Mouse (Mus musculus) frontal cortex, postnatal 14 days (tissue): Measurements from ENCODE around the gene Atp5d.

Source experiments
- DNase-seq, 2 experiments: peaks; one replicate each; pipeline ENCODE4 v3.0.0; 2022; ENCODE audit warnings: low spot score in 2 of 2

The Atp5d gene

DNA sequence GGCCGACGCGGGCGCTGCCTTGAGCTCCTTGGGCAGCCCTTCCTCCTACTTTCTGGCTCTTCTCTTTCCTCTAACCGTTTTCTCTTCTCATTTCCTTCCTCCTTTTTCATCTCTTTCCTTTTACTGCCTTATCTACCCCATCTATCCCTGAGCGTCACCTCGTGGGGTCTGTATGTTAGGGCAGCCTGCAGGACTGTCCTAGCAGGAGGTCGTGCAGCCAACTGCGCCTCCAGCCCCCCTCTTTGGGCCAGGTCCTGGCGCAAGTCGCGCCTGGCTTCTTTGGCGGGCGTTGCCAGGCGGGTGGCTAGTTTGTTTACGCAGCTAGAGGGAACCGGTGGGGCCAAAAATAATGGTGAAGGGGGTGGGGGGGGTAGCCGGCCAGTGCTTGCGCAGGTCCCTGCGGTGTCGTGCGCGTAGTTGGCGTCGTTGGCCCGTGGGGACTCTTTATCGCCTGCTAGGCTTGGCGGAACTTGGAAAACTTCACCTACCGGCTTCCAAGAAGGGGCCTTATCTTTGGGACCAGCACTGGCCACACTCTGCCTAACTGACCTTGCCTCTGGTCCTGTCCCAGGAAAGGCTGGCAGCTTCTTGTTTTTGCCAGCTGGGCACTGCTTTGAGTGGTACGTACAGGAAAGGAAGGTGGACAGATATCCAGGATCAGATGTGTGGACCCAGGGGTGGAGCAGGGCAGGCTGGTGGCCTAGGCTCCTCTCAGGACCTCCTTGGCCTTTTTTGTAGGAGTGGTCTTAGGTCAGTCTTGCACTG, 21.3 kb upstream of the Atp5d start:
- DNase-seq, result no peak

- no peak for DNase-seq
Observed at GRCm38 (mm10) chr10:80117736-80118135, 20.7 kb upstream of the Atp5d start.

GRCm38 (mm10) chr10:80118552-80118951, 19.9 kb upstream of the Atp5d start:
- DNase-seq, result no peak

DNA sequence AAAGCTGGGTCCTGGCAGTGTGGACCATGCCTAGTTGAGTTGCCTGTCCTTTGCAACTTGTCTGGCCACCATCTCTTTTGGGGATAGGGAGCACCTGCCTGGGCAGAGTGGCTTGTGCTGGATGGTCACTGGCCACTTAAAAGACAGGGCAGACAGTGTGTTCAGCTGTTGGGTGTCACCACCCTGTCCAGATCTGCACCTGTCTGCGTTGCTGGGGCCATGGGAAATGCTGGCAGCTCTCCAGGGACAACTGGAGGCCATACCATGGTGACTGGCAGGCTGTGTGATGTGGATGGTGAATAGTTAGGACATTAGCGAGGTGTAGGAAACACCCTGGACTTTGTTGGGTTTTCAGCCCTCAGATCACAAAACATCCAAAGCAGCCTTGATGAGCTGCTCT, 18.3 kb upstream of the Atp5d start:
- no peak for DNase-seq

DNA sequence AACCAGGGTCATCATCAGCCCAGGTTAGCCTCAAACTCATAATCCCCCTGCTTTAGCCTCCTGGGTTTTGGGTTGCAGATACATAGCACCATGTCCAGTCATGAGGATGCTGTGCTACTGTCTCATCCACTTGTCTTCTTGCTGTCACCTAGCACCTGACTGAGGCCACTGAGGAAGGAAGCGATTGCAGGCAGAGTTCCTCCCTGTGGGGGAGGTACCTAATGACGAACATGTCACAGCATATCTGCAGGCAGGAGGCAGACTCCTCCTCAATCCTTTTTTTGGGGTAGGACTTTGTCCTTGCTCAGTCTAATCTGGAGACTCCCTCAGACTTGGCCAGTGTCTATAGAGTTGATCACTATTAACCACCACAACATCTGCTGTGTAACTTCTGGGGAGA, 16.8 kb upstream of the Atp5d start:
- DNase-seq, result no peak

DNA sequence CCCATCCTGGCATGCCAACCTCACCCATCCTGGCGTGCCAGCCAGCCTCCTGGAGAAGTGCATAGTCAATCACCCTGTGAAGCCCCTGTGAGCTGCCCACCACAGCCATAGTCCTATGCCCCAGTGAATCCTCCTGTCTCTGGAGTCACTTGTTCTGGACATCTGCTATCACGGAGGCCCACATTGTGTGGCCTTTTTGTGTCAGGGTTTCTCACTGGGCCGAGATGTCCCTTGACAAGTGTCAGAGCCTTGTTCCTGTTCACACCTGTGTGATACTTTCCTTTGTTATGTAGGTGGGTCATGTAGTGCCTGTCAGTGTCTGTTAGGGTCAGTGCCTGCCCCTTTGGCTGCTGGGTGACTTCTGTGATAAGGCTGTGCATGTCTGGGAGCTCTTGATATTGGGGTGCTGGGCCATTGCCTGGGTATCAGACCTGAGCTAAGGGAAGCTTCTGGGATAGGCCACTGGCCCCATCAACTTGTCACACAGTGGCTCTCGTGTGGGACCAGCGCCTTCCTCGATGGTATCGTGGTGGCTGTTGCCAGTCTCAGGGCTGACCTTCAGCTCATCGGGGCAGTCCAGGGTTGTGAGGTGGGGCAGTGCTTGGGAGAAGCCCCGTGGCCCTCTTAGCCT, 14.4 kb upstream of the Atp5d start:
- no peak for DNase-seq

DNA sequence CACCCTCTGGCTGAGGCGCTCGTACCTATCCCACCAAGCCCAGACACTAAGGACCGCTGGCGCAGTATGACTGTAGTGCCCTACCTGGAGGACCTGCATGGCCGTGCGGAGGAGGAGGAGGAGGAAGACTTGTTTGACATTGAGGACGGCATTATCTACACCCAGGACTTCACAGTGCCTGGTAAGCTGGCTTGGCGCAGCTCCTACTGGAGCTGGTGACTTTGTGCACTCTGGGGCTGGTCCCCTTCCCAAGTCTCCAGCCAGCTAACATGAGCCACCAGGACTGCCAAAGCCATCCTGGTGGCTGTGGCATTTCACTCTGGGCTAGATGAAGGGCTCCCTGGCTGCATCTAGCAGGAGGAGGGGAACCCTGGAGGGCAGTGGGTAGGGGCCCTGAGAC, 10.5 kb upstream of the Atp5d start:
- DNase-seq, result no peak

DNA sequence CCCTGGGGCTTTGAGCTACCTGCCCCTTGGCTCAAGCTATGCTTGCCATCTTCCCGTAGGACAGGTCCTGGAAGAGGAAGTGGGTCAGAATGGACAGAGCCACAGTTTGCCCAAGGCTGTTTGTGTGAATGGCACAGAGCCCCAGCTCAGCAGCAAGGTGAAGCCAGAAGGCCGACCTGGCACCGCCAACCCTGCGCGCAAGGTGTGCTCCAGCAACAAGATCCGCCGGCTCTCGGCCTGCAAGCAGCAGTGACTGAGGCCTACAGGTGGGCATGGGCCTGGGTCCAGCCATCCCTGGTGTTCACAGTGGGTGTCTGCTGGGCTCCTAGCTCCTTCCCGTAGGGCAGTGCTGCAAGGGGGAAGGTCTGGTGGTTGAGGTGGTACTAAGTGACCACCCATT, 8.6 kb upstream of the Atp5d start:
- no peak for DNase-seq

DNA sequence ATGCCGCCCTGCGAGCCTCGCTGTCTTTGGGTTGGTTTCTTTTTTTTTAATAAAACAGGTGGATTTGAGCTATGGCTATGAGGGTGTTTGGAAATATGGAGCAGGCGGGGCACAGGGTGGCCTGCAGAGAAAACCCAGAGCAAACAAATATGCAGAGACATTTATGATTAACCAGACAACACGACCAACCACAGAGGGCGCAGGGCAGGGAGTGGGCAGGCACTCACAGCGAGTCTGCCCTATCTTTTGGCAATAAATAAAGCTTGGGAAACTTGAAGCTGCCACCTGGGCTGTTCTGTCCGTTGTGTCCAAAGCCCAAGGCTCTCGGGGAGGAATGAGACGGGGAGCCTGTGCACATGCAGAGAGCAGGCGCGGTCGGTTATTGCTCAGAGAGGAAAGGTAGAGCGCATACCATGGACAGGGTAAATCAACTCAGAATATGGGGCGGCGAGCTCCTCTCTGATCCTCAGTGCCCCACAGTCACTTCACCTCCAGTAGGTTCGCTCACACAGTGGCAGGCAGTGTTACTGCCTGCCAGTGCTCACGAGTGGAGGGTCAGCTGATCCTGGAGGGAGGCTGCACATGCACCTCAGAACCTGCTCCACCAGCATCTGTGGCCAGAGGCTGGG, 7.9 kb upstream of the Atp5d start:
- peak in 1 of 2 experiments; percentile 14 for DNase-seq

- DNase-seq, result peak in 1 of 2 experiments; percentile 66
Observed at GRCm38 (mm10) chr10:80131316-80131951, 7.0 kb upstream of the Atp5d start.

- no peak for DNase-seq
Observed at GRCm38 (mm10) chr10:80131952-80132350, 6.5 kb upstream of the Atp5d start.

- no peak for DNase-seq
Observed at GRCm38 (mm10) chr10:80133226-80133849, 5.1 kb upstream of the Atp5d start.

DNA sequence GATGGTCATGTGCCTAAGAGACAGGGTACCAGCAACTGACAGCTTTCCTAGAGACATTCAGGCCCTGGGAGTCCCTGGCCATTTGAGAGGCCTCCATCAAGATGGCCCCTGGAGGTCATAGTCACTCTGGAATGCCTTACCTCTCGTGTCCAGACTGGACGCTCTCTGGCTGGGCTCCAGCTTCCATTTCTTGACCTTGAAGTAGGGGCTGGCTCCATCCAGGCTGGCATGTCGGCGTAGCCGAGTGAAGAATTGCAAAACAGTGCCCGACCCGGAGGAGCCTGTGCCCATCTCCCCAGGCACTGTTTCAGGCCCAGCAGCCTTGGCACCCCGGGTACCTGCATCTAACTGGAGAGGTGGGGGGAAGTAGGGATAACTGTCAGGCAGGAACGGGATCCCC, 4.0 kb upstream of the Atp5d start:
- DNase-seq, result no peak

GRCm38 (mm10) chr10:80135161-80135560, 3.3 kb upstream of the Atp5d start:
- DNase-seq, result no peak

DNA sequence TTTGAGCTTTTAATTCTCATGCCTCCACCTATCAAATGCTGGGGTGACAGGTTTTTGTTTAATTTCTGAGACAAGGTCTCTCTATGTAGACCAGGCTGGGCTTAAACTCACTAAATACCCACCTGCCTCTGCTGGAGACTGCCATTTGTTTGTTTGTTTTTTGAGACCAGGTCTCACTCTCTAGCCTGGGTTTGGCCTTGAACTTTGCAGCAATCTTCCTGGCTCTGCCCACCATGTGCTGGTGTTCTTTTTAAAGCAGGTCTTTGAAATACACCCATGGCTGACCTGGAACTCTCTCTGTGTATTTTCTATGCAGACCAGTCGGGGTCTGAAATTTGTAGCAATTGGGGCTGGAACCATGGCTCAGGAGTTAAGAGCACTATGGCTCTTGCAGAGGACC, 2.8 kb upstream of the Atp5d start:
- DNase-seq, result no peak

DNA sequence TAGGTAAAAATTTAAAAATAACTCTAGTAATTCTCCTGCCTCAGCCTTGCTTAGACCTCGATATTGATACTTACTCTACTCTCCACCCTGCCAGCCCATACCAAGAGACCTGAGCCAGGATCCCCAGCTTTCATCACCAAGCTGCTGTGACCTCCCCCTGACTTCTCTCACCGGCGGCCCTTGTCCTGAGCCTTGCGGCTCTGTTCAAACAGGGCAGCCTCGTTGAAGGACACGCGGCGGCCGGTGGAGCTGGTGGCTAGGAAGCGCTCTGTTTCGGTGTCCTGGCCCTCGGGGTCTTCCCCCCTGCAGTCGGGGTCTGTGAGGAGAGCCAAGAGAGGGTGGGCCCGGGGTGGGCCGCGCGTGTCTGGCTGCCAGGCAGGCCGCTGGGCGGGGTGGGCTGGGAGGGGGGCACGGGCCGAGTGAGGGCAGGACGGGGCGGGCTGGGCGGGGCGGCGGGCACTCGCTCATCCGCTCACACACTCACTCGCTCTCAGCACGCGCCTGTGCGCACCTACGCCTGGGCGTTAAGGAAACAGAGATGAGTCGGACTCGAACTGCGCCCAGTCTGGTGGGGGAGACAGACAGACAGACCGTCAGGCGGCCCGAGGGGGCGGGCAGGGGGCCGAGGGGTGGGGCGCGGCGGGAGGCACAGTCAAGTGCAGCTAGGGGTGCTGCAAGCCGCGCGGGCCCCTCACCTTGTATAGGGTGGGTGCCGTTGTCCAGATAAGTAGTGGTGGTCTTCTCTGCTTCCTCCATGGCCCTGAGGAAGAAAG, 2.1 kb upstream of the Atp5d start:
- no peak for DNase-seq

DNA sequence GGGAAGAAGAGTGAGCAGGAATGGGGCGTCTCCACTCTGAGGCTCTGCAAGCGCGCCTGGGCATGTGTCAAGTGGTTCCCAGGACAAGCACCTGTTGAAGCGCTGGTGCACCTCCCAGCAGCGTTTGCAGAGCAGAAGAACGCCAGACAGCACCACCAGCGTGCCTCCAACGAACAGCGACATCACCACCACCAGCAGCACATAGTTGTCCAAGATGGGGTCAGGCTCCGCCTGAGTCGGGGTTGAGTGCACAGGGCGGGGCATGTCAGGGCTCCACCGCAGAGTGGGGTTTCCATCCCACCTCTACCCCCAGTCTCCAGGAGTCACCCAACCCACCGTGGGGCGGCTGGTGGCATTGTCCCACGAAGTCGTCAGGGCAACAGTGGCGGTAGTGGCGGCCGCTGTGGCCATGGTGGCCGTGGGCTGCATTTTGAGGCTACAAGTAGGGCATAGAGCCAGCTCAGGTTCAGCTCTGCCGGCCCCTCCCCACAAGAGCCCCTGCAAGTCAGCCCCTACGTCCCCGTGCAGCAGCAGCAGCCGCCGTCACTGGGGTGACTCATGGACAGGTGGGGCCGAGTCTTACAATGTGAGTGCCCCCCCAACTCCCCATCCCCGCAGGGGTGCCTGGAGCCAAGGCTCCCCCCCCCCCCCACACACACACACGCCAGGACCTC, 1.3 kb upstream of the Atp5d start:
- DNase-seq, result no peak

GRCm38 (mm10) chr10:80137626-80138552, 543 bp upstream of the Atp5d start:
- DNase-seq, result no peak

GRCm38 (mm10) chr10:80139439-80139775, 975 bp downstream of the Atp5d start:
- no peak for DNase-seq
